Mouse (Mus musculus): ENCODE measurements around the gene Evi5l. TPM values are rescaled to one million over a fixed set of nuclear protein-coding genes. Genes with fewer than 3 reads are reported as not detected.

Evi5l gene
- polyA plus RNA-seq, 1 experiment: 5.7 TPM

DNA sequence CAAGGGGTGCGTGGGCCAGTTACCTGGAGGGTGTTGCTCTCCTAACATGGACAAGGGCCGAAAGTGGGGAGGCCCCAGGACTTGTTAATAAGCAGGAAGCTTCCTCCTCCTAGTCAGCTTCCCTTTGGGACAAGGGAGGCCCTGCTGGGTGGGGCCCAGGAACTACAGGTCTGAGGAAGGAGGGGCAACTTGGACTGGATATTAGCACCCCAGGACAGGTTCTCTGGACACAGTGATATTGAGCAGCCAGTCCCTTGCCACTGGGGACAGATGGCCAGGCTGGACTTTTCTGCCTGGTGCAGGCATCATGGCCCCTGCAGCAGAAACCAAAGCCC is 40.6 kb downstream of the Evi5l start:
- peak overlapping the region; percentile 47; the same call in 1 of the 2 replicates for H3K9ac ChIP-seq (ENCODE audit: low read depth, poor library complexity, severe bottlenecking)
- no peak overlapping the region for H3K27ac ChIP-seq (ENCODE audit: insufficient read depth, low read length)
- no peak for TF ChIP-seq CTCF (IDR thresholded peaks at IDR 0.05; ENCODE audit: low read depth, low read length)
- no peaks in the 10 kb centered on the region for H3K36me3 ChIP-seq (ENCODE audit: control insufficient read depth, insufficient read depth, low read length, poor library complexity, severe bottlenecking)
- H3K4me1 ChIP-seq (ENCODE audit: control insufficient read depth, insufficient read depth, low read length): peaks cover 2% of the 10 kb centered on the region
- no peaks in the 10 kb centered on the region; the same call in 1 of the 2 replicates for H3K27me3 ChIP-seq (ENCODE audit: control insufficient read depth, insufficient read depth, low read length, poor library complexity, severe bottlenecking)
- 0 out of 2 replicates have a peak overlapping the region, but pooled peaks have one; percentile 3 for H3K4me3 ChIP-seq (ENCODE audit: low read depth, low read length)
- H3K9me3 ChIP-seq (replicated peaks; ENCODE audit: control insufficient read depth, insufficient read depth, low read length, poor library complexity, severe bottlenecking): no peaks in the 10 kb centered on the region

DNA sequence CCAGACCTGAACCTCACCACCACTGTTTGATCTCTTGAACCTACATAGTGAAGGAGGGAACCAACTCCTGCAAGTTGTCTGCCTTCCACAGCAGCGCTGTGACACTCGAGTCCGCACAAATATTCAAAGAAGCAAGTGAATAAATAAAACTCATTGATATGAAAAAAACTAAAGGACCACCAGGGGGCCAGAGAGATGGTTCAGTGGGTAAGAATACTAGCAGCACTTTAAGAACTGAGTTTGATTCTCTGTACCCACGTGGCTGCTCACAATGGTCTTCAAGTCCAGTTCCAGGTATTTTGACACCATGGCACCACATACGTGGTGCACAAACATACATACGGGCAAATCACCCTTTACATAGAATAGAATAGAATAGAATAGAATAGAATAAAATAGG is 44.7 kb downstream of the Evi5l start:
- H3K27me3 ChIP-seq (ENCODE audit: control insufficient read depth, insufficient read depth, low read length, poor library complexity, severe bottlenecking): no peaks in the 10 kb centered on the region; the same call in 1 of the 2 replicates
- no peaks in the 10 kb centered on the region for H3K36me3 ChIP-seq (ENCODE audit: control insufficient read depth, insufficient read depth, low read length, poor library complexity, severe bottlenecking)

DNA sequence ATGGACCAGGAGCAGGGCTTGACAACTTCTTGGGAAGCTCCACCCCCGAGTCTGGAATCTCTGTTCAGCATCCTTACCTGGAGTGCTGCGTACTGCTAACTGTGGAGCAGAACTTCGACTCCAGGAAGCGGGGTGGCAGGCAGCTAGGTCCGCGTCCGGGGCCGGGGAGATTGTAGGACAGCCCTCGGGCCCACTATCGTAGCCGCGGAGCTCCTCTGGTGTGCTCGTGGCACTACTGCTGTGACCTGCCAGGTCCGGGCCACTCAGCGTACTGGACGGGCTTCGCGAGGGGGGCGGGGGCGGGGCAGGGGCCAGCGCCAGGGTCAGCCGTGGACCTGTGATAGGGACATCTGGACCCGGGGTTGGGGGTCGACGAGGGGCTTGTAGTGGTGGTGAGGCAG is 46.4 kb downstream of the Evi5l start:
- H3K9me3 ChIP-seq (replicated peaks; ENCODE audit: control insufficient read depth, insufficient read depth, low read length, poor library complexity, severe bottlenecking): no peaks in the 10 kb centered on the region
- H3K36me3 ChIP-seq (ENCODE audit: control insufficient read depth, insufficient read depth, low read length, poor library complexity, severe bottlenecking): no peaks in the 10 kb centered on the region
- no peak overlapping the region for H3K27ac ChIP-seq (ENCODE audit: insufficient read depth, low read length)
- TF ChIP-seq CTCF (IDR thresholded peaks at IDR 0.05; ENCODE audit: low read depth, low read length): no peak
- TF ChIP-seq POLR2A (IDR thresholded peaks at IDR 0.05; ENCODE audit: insufficient read depth, low read length): no peak
- TF ChIP-seq EP300 (IDR thresholded peaks at IDR 0.05; ENCODE audit: insufficient read depth, low read depth, low read length): no peak
- H3K9ac ChIP-seq (ENCODE audit: low read depth, poor library complexity, severe bottlenecking): no peak overlapping the region
- H3K27me3 ChIP-seq (ENCODE audit: control insufficient read depth, insufficient read depth, low read length, poor library complexity, severe bottlenecking): no peaks in the 10 kb centered on the region; the same call in 1 of the 2 replicates
- peak overlapping the region; percentile 23 for H3K4me3 ChIP-seq (ENCODE audit: low read depth, low read length)
- H3K4me1 ChIP-seq (ENCODE audit: control insufficient read depth, insufficient read depth, low read length): peaks cover 4% of the 10 kb centered on the region

More for the DNA sequence above, 44.7 kb downstream of the Evi5l start:
- Histone ChIP-seq H3K4me3 (ENCODE audit: low read depth, low read length) (no peak overlapping the region), H3K9ac (ENCODE audit: low read depth, poor library complexity, severe bottlenecking) (no peak overlapping the region), H3K27ac (ENCODE audit: insufficient read depth, low read length) (no peak overlapping the region), H3K9me3 (replicated peaks; ENCODE audit: control insufficient read depth, insufficient read depth, low read length, poor library complexity, severe bottlenecking) (no peaks in the 10 kb centered on the region), H3K4me1 (ENCODE audit: control insufficient read depth, insufficient read depth, low read length) (peaks cover 4% of the 10 kb centered on the region)
- no peak for TF ChIP-seq EP300 (IDR thresholded peaks at IDR 0.05; ENCODE audit: insufficient read depth, low read depth, low read length)
- no peak for TF ChIP-seq CTCF (IDR thresholded peaks at IDR 0.05; ENCODE audit: low read depth, low read length)
- TF ChIP-seq POLR2A (IDR thresholded peaks at IDR 0.05; ENCODE audit: insufficient read depth, low read length): no peak

DNA sequence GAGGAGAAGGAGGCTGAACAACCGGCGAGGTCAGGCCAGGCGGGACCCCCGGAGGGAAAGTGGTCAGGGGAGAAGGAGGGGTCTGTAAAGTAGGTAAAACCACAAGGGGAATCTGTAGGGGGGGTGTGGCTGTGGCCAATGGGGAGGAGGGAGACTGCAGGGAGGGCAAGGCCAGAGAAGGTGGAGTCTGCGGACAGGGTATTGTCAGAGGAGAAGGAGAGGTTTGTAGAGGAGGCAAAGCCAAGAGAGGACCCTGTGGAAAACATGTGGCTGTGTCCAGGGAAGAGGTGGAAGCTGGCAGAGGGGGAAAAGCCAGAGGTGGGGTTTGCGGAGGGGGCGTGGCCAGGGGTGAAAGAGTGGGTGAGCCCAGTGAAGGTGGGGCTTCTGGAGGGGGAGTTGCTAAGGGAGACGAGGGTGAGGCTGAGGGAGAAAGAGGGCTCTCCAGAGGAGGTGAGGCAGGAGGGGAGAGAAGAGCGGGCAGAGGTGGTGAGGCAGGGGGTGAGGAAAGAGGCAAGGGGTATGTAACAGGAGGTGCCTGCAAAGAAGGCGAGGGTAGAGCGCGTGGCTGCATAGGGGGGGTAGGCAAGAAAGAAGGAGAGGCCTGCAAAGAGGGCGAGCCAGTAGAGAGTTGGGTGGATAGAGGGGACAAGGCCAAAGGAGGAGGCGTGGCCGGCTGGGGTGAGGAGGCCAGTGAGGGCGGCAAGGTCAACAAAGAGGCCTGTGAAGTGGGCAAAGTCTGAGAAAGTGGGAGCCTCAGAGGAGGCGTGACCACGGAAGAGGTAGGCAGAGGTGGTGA is 47.0 kb downstream of the Evi5l start:
- peaks cover 4% of the 10 kb centered on the region for H3K4me1 ChIP-seq (ENCODE audit: control insufficient read depth, insufficient read depth, low read length)
- H3K27me3 ChIP-seq (ENCODE audit: control insufficient read depth, insufficient read depth, low read length, poor library complexity, severe bottlenecking): no peaks in the 10 kb centered on the region; the same call in 1 of the 2 replicates
- 0 out of 2 replicates have a peak overlapping the region, but pooled peaks have one; percentile 7 for H3K9ac ChIP-seq (ENCODE audit: low read depth, poor library complexity, severe bottlenecking)
- no peaks in the 10 kb centered on the region for H3K36me3 ChIP-seq (ENCODE audit: control insufficient read depth, insufficient read depth, low read length, poor library complexity, severe bottlenecking)
- peak overlapping the region; percentile 26 for H3K4me3 ChIP-seq (ENCODE audit: low read depth, low read length)
- H3K27ac ChIP-seq (ENCODE audit: insufficient read depth, low read length): no peak overlapping the region
- no peaks in the 10 kb centered on the region for H3K9me3 ChIP-seq (replicated peaks; ENCODE audit: control insufficient read depth, insufficient read depth, low read length, poor library complexity, severe bottlenecking)
- TF ChIP-seq EP300 (IDR thresholded peaks at IDR 0.05; ENCODE audit: insufficient read depth, low read depth, low read length): no peak
- no peak for TF ChIP-seq POLR2A (IDR thresholded peaks at IDR 0.05; ENCODE audit: insufficient read depth, low read length)
- no peak for TF ChIP-seq CTCF (IDR thresholded peaks at IDR 0.05; ENCODE audit: low read depth, low read length)

DNA sequence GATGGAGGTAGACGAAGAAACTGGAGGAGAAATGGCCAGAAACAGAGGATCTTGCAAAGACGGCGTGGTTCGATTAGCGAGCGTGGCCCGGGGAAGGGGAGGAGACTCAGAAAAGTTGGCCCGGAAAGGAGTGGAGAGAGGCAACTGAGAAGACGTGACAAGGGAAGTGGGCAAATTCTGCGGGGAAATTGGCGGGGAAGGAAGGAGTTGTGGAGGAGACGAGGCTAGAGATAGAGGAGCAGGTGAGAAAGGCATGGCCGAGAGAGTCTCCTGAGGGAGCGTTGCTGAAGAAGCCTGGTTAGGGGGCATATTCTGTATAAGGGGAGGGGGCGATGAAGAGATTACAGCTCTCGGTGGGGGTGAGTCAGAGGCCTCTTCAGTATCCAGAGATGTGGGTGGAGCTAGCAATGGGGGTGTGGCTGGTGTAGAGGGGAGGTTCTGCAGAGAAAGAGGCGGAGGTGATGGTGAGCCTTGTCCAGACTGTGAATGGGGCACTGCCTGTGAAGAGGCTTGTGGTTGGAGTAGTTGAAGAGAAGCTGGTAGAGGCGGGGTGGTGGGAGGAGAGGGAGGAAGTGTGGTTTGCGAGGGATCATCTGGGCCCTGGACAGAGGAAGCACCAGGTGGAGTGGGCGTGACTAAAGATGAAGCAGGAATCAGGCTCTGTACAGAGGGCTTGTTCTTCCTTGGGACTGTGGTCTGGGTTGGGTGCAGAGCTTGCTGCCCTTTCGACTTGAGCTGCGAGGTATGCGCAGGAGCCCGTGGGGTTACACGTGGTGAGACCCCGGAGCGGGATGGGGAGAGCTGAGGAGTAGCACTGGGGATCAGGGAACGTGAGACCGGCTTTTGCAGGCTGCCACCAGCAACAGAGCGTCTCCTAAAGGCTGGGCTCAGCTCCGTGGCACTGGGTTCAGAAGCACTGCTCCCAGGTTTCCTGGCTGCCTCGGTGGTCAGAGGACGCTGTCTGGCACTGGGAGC is 47.9 kb downstream of the Evi5l start:
- H3K4me3 ChIP-seq (ENCODE audit: low read depth, low read length): peak overlapping the region; percentile 26
- H3K36me3 ChIP-seq (ENCODE audit: control insufficient read depth, insufficient read depth, low read length, poor library complexity, severe bottlenecking): no peaks in the 10 kb centered on the region
- peaks cover 4% of the 10 kb centered on the region for H3K4me1 ChIP-seq (ENCODE audit: control insufficient read depth, insufficient read depth, low read length)
- no peak overlapping the region for H3K27ac ChIP-seq (ENCODE audit: insufficient read depth, low read length)
- 0 out of 2 replicates have a peak overlapping the region, but pooled peaks have one; percentile 7 for H3K9ac ChIP-seq (ENCODE audit: low read depth, poor library complexity, severe bottlenecking)
- TF ChIP-seq CTCF (IDR thresholded peaks at IDR 0.05; ENCODE audit: low read depth, low read length) (no peak), POLR2A (IDR thresholded peaks at IDR 0.05; ENCODE audit: insufficient read depth, low read length) (no peak)
- no peaks in the 10 kb centered on the region; the same call in 1 of the 2 replicates for H3K27me3 ChIP-seq (ENCODE audit: control insufficient read depth, insufficient read depth, low read length, poor library complexity, severe bottlenecking)
- H3K9me3 ChIP-seq (replicated peaks; ENCODE audit: control insufficient read depth, insufficient read depth, low read length, poor library complexity, severe bottlenecking): no peaks in the 10 kb centered on the region
